Mouse (Mus musculus) thymus, postnatal 4 days (tissue): ENCODE data around the gene Klf6.
A peak's percentile ranks its signal among the peaks of the same experiment; 100 is the strongest.

Source experiments
- DNase-seq: peaks from one replicate; pipeline ENCODE4 v3.0.0; 2021

Klf6 gene

GRCm38 (mm10) chr13:5864265-5865097 lies 3.2 kb downstream of the Klf6 start:
- DNase-seq, result peak; percentile 31

GRCm38 (mm10) chr13:5865098-5865415 lies 3.8 kb downstream of the Klf6 start:
- peak; percentile 12 for DNase-seq

GRCm38 (mm10) chr13:5866091-5866490 lies 4.8 kb downstream of the Klf6 start:
- no peak for DNase-seq

DNA sequence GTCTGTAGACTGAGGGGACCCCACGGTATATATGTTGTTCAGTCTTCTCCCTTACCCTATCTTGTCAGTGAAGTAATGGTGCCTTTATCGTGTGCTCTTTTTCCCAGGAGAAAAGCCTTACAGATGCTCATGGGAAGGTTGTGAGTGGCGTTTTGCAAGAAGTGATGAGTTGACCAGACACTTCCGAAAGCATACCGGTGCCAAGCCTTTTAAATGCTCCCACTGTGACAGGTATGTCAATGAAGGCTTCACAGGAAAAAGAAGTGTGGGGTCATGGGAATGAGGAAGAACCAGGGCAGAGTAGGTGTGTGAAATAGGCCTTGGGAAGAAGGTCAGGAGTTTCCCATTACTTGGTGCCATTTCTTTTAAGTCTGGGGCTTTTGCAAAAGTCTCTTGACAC lies 5.2 kb downstream of the Klf6 start:
- DNase-seq, result no peak

- DNase-seq, result no peak
These were observed 7.1 kb downstream of the Klf6 start for GRCm38 (mm10) chr13:5868376-5868775.

GRCm38 (mm10) chr13:5869433-5869832 lies 8.2 kb downstream of the Klf6 start:
- no peak for DNase-seq

DNA sequence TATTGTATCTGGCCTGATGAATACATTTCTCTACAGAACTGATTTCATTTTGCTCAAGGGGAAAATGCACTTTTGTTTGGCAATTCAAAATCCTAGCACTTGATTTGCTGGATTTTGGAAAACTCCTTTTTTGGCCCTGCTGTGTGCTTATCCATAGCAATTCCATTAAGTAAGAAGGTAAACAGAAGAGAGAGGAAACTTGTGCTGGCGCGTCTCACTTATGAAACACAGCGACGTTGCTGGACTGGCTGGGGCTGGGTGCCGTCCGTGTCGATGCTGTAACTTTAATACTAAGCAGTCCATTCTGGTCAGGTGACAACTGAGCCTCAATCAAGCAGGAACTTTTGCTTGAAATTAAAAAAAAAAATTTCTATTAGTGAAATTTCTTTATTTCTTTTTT lies 8.6 kb downstream of the Klf6 start:
- DNase-seq, result no peak

DNA sequence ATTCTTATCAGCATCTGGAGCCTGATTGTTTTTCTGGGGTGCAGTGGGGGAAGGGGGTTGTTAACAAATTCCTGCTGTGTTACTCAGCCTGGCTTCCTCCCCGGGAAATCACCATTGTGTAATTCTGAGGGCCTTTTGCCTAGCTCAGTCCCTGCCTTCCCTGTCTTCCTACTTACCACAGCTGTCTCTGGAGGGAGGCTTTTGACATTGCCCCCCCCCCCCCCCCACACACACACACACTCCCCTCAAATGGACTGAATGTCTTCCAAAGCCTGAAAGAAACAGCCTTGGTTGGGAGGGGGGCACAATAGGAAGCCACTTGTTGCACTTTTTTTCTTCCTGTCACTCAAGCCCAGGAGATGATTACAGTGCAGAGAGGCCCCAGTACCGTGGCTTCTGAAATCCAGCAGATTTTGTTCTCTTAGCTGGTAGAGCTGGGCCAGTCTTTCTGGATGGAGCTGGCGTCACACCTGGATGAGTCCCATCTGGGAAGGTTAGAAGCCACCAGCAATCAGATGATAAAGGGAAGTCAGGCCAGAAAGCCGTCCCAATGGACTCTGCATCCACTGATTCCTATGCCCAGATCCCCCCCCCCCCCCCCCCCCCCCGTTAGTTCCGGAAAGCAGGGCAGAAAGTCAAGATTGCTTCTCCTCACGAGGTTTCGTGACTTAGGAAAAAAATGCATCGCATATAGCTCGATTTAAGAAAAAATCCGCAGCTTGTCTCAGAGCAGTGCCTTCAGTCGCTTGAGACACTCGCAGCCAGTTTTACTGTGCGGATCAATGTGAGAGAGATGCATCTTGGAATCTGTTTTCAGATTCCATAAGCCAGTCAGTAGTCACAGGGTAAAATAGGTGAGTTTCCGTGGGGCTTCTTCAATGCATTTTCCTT lies 9.3 kb downstream of the Klf6 start:
- DNase-seq, result no peak

- no peak for DNase-seq
These were observed 10.1 kb downstream of the Klf6 start for GRCm38 (mm10) chr13:5871414-5871813.

- no peak for DNase-seq
These were observed 12.4 kb downstream of the Klf6 start for GRCm38 (mm10) chr13:5873681-5874080.

DNA sequence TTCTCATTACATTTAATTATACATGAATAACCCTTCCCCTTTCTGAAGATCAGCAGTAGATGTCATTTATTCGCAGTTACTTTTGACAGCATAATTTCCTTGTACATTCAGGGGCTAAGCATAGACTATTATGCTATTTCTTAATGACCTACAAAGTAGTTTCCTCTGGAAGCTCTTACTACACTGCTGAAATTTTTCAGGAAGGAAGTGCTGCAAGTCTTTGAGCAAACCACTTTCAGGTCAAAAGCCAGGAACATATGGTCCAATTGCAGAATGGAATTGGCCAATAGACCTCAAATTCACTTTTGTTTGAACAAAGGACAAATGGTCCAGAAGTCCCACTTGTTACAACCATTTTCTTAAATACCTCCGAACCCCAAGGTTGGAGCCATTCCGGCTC lies 14.2 kb downstream of the Klf6 start:
- DNase-seq, result no peak

DNA sequence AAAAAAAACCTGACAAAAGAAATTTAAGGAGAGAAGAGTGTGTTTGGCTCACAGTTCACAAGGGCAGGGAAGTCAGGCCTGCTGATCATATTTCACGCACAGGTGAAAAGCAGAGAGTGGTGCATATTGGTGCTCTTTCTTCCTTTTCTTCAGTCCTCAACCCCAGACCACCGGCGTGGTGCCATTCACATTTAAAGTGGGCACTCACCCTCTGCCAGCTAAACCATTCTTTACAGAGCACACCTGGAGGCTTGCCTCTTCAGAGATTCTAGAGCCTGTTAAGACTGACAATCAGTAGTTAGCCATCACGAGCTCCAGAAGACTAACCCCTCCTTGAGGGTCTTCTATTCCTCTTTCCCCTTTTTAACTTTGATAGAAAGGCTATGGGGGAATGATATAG lies 17.5 kb downstream of the Klf6 start:
- DNase-seq, result no peak

DNA sequence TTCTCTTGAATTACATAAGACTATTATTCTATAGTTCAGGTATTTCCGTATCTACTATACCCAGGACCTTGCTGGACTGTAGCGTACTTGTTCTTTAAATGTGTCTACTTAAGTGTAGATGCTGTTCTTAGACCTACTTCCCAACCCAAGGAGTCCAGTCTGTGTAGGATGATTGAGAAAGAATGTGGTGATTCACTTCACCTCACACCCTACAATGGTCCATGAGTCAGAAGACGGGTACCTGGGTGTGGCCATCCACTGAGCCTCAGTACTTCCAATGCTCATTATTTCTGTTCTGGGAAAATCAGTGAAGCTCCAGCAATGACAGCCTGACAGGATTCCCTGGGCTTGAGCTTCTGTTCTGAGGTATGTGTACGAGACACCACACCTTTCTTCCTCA lies 25.5 kb downstream of the Klf6 start:
- no peak for DNase-seq

DNA sequence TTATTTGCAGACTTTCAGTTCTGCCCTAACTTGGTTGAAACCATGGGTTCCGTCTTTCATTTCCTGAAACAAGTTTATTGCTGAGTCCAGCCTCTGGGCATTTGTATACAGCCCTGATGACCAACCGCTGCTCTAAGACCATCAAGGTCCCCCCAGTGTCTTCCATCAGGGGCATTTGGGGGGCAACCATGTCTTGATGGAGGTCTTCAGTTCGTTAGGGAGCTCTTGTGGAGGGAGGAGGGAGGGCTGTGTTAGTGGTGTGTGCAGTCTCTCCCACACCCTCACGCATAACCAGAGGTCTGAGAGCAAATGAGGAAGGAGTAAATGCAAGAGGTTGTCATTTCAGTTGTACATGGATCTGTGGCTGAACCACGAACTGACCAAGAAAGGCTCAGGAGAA lies 26.9 kb downstream of the Klf6 start:
- no peak for DNase-seq

DNA sequence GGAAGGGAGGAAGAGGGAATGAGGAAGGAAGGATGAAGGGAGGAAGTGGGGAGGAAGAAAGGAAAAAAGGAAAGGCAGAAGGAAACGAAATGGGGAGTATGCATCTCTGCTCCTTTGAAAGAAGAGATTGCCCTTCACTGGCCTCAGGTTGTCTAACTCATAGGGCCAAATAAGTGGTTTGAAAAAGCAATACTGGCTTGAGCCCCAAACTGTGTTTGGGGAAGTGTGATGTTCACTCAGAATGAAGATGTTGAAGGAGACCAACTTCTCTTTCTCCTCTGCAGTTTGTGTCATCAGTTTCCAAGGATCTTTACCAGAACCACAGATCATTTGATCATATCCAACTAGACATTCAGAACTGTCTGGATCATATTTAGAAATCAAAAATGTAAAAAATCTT lies 27.4 kb downstream of the Klf6 start:
- no peak for DNase-seq

DNA sequence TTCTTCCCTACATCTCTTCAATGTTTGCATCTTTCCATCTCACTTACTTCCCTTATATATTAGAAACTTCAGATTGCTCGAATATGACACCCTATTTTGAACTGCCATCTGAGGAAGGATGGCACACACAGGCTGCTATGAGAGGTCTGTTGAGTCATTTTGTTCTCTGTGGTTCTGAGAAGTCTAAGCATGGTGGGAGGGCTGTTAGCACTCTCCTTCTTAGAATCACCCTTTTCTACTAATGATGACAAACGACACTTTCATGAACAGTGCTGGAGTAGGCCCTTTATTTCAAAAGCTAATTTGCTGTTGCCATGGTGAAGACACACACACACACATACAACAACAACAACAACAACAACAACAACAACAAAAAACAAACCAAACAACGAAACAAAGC lies 28.8 kb downstream of the Klf6 start:
- no peak for DNase-seq

GRCm38 (mm10) chr13:5892684-5893447 lies 31.6 kb downstream of the Klf6 start:
- DNase-seq, result no peak

- DNase-seq, result no peak
These were observed 33.6 kb downstream of the Klf6 start for GRCm38 (mm10) chr13:5894910-5895309.

DNA sequence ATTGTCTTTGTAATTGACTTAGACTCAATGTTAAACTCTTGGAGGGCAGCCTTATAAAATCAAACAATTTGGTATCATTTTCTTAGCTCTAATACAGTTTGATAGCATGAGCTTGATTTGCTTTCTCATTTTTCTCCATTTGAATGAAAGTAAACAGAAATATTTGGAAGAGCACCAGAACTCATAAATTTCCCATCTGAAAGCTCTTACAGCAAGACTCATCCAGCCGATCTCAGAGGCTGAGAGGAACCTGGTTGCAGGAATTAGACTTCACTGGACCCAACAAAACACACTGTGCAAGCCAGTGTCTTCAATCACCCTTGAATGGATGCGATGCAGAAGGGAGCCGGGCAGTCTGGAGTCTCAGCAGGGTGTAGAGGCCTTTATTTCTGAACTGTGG lies 34.6 kb downstream of the Klf6 start:
- no peak for DNase-seq

DNA sequence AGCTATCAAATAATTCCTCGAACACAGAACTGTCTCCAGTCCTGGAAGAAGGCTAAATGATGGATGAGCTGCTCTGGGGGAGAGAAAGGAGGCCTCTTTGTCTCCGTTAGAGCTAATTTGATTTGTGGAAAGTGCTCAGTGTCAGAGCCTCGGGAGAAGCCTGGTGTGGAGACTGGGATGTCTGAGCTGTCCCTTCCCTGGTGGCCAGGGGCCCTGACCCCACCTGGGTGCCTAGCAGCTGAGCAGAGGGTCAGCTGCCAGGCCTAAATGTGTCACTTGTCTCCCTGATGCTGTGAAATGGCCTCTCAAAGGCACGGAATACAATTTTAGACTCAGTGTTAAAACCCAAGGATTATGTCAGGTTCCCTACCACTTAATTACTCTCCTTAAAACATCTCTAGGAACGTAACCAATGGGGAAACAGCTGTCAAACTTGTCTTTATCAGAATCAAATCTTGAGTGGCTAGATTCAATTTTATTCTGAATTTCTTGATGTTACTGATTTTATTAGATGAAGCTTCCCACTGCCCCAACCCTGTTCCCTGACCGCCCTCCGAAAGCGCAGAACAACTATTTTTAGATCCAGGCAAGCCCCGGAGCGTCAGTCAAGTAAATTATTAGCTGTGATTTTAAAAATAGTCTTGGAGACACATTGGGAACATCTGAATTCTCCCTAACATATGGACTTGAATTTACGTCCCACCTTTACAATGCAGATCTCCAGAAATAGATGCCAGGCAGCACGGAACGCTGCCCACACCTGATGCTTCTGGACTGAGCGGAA lies 36.1 kb downstream of the Klf6 start:
- DNase-seq, result no peak

- no peak for DNase-seq
These were observed 37.7 kb downstream of the Klf6 start for GRCm38 (mm10) chr13:5899021-5899420.

DNA sequence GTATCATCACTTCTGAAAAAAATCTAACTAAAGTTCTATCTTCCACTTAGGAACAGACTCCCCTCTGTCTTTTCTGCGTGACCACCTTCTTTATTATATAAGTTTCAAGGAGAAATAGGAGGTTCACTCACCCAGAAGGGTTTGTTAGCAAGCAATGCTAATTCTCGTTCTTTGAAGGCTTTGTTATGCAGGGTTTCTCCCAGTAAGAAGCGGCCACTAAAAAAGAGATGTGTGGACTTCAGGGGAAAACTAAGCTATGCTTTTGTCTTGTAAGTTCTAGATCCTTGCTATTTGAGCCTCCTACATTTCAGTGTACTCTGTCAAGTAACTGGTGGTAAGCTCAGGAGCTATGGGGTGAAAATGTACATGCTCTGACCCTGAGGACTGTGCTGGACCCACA lies 38.4 kb downstream of the Klf6 start:
- no peak for DNase-seq

DNA sequence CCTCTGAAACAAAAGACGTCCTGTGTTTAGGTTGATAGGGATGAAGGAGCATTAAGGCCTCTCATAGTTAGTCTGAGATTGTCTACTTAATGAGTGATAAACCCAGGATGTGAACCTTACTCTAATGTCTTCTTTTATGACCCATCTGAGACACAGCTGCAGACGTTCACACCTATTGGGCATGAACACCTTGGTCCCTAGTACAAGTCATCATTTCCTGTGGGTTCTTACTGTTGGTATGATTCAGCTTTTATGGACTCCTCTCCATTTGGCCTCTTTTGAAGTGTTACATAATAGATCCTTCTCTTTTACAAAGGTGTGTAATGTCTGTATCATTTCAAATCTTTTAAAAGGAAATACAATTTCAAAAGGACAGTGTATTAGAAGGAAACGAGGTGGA lies 51.9 kb downstream of the Klf6 start:
- DNase-seq, result no peak
